Mouse (Mus musculus) ovary, postnatal 36 days (tissue): ENCODE data around the gene Sema6d.

Source experiments
- DNase-seq: peaks from one replicate; pipeline ENCODE4 v3.0.0; 2022; ENCODE audit warnings: low spot score, mixed read lengths

Gene Sema6d

DNA sequence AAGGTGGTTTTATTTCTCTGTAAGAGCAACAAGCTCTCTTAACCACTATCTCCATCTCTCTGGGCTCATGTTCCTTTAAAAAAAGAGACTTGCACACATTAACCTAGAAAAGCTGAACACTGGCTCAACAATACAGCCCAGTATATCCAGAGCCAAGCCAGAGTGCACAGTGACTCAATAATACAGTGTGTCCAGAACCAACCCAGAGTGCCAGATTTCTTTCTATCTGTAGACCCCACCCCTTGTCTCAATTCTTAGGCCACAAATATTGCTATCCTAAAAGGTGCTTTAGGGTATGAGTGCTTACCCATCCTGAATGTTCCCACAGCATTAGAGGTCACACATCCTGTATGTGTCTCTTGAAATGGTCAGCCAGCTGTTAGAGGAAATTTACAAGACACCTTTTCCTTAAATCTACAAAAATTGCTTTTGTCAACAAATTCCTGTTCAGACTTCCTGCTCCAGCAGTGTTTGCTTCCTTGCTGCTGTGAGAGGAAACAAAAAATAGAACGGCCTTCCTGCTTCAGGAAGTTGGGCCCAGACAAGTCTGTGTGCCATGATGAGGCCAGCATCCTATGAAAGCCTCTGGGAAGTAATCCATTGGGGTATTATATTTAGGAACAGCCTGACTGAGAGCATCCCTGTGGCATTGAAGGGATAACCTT is 465.1 kb downstream of the Sema6d start:
- DNase-seq: no peak

DNA sequence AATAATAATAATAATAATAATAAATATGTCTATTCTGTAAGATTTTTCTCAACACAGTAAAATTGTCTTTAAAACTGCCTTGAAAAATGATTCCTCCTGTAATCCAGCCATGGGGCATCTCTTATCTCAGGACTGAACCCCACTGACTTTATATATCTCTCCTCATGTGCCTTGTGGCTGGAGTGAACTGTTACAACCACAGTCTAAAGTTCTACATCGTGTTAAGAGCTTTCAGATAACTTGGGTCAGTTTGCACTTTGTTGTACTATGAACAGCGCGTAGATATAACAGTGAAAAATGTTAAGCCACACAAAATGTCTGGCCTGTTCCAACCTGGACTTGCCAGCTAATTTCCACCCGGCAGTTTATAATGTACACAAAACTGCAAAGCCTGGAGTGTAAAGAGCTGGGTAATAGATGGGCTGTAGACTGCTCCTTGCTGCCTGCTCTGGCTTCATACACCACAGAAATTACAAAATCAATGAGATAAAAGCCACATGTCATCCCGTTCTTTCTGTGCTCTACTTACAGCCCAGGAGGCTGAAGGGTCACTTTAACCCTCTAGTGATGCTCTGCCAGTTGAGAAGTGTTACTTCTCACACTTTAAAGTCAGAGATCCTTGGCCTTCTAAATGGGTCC is 467.2 kb downstream of the Sema6d start:
- no peak for DNase-seq

DNA sequence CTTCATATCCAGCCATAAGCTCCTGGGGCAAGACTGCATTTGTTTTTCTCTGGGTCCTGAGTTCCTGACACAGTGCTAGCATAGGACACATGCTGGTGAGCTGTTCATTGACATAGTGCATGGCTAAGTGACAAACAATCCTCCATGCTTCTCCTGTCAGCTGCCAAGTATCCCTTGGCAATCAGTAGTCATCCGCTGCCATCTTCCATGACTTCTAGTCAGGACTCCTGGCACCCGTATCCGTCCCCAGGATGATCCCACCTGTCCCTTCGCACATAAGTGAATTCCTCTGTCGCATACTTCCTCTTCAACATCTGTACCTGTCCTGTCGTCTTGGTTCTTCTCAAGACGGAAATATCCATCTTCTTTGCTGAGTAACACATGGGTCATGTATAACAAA is 468.3 kb downstream of the Sema6d start:
- no peak for DNase-seq

DNA sequence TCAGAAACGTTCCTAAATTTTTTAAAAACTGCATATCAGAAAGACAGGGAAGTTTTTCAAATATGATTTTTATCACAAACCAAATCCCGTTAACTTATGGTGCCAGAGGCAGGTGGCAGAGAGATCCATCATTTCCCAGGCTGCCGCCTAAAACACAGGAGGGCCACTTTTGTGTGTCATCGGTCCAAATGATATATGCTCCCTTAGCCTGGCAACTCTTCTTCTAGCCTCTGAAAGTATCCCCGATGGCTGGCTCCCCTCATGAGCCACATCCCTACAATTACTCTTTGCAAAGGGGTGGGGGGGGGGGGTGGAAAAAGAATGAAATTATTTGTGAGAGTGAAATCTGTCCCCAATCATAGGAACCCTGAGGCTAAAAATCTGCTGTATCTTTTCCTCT is 471.9 kb downstream of the Sema6d start:
- no peak for DNase-seq

DNA sequence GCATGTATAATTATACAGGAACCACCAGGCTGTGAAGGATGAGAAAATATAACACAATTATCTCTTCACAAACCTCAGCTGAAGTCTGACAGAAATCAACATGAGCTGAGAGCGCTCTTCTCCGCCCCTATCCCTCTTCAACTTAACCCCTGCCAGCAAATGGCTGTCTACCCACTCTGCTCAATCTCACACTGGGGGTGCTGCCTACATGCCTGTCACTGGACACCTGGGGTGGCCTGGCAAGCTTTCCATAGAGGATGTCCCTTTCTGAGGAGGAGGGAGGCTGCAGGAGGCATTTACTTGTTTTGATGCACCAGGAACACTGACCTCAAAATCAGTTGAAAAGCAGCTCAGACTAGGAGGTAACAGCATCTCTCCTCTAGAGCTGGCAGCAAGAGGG is 472.3 kb downstream of the Sema6d start:
- DNase-seq: no peak

DNA sequence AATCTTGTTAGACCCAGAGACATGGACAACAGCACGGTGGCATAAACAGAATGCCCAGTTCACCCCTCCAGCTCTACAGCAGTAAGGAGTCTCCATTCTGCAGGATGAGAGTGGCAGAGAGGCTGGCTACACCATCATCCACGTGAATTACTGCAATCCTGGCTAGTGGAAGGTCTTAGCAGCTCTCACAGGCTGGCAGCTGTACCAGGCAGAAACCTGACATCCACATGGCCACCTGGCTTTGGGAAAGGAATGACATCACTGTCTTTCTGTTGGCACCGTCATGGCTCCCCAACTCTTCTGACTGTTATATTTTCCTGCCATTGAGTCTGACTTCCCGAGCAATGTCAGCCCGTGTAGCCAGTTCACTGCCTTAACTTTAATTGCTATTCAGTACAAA is 474.0 kb downstream of the Sema6d start:
- DNase-seq: no peak

DNA sequence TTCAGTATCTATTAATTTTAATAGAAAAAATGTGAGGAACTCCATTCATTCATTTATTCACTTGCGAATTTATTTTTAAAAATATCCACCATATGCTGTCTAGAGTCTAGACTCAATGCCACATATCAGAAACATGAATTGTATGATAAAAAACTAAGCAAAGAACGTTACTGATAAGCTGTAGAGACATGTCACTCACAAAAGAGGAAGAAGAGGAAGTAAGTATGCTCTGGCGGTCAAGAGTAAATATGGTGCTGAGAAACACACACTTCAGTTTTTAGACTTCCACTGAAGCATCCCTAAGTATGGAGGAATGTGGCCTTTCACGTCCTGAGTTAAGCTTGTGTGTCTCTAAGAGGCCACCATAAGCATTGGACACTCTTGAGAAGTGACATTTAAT is 484.0 kb downstream of the Sema6d start:
- DNase-seq: no peak

DNA sequence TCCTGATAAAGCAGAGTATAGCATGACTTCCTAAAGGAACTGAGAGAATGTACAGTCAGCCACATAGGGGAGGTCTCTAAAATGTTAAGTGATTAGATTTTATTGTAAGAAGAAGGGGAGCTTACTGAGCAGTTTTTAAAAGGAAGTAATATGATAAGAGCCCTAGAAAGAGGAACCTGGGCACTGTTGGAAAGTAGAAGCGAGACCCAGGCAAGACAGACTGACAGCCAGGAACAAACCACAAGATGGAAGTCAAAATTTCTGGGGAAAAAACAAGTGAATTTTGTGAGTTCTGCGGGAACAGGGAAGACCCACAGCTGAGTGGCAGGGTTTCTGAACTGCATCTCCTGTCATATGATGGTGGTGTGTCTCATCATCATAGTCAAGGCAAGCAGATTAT is 486.3 kb downstream of the Sema6d start:
- DNase-seq: no peak

DNA sequence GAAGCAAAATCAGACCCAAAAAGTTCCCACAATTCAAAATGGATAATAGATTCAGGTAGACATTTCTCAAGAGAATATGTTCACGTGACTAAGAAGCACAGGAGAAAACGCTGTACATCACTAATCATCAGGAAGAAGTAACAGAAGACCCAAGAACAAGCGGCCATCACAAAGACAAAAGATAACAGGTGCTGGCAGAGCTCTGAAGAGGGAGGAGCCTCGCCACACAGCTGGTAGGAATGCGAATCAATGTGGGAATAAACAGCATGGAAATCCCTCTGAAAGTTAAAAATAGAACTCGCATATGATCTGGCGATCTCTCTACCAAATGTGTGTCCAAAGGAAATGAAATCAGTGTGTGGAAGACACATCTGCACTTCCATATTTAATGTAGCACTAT is 493.8 kb downstream of the Sema6d start:
- DNase-seq: no peak

DNA sequence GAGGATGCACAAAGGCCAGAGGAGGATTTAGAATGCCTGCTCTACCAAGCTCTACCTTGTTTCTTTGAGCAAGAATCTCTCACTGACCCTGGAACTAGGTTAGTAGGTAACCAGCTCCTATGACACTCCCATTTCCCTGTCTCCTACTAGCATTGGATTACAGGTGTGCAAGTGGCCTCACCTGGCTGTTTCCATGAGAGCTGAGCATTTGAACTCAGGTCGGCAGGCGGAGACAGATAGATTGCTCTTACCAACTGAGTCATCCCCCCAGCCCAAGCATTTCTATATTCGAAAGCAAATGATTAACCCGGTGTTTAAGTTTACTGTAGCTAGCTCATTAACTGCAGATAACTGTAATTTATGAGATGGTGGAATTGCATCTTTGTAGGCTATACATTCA is 503.0 kb downstream of the Sema6d start:
- DNase-seq: no peak

DNA sequence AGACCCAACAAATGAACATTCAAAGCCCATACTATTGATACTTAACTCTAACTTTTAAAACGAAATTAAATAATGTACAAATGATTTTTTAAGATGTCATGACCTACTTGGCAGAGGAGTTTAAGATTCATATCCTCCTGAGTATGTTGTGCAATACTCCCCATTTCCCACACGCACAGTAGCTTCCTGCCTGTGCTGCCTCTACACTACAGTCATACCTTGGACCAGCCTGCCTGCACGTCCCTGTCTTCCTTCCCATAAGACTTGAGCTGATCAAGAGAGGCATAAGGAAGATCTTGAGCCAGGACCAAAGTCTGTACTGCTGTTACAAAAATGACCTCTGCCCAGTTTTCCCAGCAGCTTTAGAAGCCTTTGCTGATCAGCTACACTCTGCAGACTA is 509.2 kb downstream of the Sema6d start:
- no peak for DNase-seq

DNA sequence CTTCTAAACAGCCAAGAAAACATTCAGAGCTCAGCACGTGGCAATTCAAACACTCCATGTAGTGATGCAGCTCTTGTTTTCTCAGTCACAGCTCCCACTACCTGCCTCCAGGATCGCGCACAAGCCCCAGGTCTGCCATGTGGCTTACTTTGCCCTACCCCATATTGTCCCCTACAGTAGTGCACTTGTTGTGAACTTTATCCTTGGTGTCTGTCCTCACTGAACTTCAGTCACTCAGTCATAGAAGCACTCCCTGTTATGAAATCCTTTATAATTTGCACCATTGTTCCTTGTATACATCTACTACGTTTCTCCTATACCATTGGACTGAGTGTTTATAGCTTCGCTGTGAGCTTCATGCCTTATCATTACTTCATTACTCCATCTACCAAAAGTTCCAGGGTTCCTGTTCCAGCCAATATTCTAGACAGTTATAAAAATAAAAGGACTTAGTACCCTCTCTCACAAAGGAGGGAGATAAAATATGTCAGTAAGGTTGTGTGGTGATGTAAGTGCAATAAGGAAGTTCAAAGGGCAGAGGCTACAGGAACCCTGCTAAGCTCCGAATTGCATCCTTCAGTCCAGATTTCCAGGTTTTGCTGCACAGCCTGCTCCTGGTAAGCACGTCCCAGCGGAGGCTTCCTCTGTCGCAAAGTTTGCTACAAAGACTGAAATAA is 512.1 kb downstream of the Sema6d start:
- no peak for DNase-seq

DNA sequence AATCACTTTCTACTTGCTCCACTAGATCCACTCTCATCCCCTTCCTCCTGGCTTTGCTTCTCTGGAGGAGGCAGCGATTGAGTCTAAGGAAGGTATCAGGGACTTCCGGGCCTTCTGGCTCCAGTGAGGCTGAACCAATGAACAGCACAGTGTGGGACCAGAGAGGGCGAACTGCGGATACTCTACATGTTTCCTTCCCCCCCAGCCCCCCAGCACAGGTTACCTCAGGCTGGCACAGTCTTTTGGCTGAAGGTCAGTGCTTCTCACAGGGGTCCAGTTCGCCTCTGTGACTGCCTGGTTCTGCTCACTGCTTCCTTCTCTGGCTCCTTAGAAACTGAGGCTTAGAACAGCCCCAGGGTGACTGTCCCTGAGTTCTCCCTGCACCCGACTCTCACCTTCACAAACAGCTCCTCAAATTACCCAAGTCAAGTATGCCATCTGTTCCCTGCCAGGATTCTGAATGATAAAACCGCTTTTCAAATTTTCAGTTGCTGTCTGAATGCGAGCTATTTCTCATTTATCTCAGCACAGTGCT is 512.7 kb downstream of the Sema6d start:
- no peak for DNase-seq

DNA sequence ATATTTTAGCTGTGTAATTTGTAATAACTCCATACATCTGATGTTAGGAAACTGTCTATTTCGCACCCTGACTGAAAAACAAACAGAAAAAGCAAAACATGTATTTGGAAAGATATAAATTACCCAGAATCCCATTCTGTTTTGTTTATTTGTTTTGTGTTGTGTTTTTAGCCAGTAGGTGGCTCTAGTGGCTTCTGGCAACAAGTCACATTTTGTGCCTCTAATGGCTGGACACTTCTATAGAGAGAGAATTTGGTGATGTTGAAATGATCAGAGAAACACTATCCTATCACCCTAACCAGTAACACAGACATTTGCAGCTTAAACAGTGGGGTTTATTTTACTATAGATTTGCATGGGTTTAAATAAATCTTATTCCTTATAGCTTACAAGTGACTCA is 515.6 kb downstream of the Sema6d start:
- no peak for DNase-seq

DNA sequence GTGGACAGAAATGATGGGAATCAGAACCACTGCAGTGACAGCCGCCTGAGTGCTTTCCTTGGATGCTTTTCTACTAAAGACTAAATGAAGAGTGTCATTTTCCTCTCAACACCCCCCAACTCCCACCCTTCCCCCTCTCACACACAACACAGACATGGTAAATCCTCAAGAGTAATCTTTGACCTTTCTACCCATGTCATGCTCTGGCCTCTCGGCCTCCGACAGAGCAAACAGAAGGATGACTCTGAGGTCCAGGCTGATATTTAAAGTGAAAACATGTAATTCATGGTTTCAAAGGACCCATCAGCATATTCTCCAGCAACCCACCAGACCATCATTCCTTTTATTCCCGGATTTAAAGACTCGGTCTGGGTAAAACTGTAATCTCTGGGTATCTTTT is 518.2 kb downstream of the Sema6d start:
- DNase-seq: no peak

DNA sequence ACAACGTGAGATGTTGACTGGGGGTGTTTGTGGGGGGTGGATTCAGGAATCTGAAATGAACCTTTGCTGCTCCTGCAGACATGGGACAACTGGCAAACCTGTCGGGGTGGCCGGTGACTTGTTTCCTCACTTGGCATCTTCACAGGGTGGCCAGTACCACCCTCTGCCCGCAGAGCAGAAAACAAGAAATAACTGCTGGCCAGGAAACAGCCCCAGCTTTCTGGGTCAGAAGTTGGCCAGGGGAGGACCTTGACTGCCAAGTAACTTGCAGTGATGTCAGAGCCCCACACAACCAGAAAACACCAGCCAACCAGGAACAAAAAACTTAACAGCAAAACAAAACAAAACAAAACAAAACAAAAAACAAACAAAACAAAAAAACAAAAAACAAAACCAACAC is 518.8 kb downstream of the Sema6d start:
- DNase-seq: peak; percentile 23

DNA sequence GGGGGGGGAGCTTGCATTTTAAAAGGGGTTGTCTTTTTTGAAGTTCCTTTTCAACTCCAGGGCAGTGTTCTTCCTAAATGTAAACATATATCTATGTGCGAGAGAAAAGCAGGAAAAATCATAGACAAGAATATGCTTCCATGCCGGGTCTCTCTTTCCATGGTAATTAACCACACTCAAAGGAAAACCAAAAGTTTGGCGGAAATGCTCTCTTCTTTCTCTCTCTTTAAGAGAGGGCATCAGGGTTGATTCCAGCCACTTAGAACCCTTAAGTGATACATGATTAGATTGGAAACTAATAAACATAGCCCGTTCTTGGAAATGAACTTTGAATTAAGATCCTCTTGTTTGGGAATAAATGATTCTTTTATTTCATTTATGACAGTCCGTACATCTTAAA is 519.2 kb downstream of the Sema6d start:
- no peak for DNase-seq

DNA sequence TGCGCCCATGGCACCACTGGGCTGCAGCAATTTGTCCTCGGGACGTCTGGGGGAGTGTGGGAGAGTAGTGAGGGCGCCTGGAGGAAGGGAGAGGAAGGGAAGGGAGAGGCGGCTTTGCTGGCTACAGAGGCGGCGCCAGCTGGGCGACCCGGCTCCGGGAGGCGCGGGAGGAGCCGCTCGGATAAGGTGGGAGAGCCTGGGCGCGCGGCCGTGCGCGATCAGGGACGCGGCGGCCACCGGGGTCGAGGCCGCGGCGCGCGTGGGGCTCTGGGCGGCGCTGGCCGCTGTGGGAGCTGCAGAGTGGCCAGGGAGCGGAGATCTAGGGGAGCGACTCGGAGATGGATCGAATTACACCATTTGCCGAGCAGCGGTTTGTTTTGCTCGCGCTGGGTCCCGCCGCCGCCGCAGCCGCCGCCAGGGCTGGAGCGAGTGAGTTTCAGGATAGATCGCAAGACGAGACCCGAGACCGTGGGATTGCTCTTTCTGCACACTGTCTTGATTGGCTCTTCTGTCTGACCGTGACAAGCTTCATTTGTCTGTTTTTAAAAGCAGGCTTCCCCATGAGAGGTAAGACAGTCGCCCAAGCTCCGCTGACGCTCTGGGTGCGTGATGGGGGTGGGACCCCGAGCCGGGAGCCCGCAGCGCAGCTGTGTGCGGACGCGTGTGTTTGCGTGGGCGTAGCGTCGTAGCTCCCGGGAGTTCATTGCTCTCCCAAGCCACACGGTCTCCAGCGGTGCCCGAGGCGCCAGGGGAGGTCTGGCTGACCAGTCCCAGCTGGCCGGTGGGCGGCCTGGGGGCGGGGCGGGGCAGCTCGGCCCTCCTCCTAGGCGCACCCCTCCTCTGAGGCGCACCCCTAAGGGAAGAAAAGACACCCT is 520.2 kb downstream of the Sema6d start:
- DNase-seq: peak; percentile 87

DNA sequence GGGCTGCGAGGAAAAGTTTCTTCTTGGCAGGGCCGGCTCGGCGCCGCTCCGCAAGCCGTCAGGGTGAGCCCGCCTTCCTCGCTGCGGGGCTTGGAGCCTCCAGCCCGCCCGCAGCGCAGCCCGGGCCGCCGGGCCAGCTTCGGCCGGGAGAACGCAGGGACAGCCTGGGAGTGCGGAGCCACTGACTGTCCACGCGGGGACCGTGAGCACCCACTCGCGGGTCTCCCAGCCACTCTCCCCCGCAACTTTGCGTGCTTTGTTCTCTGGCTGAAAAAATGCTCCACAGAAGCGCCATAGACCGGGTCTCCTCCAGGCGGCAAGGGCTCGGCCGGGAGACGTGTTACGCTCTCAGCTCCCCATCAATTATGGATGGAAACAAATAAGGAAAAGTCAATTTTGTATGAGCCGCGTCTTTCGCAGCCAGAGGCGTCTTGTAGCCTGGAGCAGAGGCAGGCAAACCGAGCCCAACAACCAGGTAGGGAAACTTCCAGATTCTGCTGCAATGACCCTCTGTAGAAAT is 520.9 kb downstream of the Sema6d start:
- DNase-seq: no peak

DNA sequence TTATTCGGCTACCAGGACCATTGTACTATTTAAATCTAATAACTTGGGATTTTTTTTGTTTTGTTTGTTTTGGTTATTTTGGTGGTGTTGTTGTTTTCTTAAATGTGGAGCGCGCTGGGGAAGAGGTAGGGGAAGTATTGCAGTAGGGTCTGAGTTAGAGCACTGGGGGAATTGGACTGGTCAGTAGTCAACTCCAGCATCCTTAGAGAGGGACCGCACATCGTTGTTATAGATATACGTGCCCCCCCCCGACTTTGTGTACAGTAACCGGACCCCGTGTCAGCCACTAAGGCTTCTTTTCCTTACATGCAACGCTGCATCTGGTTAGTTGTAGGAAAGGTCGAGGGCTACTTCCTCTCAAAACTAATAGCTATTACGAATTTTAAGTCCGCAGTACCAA is 521.5 kb downstream of the Sema6d start:
- no peak for DNase-seq

DNA sequence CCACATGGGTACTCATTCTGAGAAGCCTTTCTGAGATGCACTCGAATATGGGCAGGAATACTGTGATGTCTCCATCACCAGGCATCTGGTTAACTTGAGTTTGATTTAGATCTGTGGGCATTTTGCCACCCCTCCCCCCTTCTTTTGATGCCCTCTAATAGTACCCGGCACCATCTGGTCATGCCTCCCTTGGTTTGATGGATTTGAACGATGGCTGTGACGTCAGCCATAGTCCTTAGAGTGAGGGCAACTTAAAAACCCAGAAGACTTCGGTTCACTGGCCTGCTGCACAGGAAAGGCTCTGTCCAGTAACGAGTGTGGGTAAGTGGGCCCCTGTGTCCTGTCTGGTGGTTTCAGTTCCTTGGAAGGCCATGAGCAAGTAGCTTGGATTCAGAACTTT is 522.5 kb downstream of the Sema6d start:
- DNase-seq: no peak
